ENCODE assay signal across 8 mouse cellular contexts in genomic region chr3:139076059-139076455, GRCm38 (mm10). TPM values are rescaled to one million over a fixed set of nuclear protein-coding genes. Genes with fewer than 3 reads are reported as not detected.
DNase-seq lines count a peak whose midpoint lies in the region; ATAC-seq and TF ChIP-seq lines count a peak whose summit lies in the region.

No protein-coding gene starts in this region.

- H3K27me3 ChIP-seq in liver, adult 2 months (ENCODE audit: control insufficient read depth, insufficient read depth, low read length): no peaks in the 10 kb centered on the region
- no peaks in the 10 kb centered on the region for H3K27me3 ChIP-seq in midbrain, embryonic 16.5 days (ENCODE audit: control insufficient read depth, insufficient read depth, low read depth, low read length)

- H3K79me2 ChIP-seq in liver, adult 2 months (ENCODE audit: control insufficient read depth, insufficient read depth, low read length): no peaks in the 10 kb centered on the region

- peak overlapping the region; percentile 66 for H3K4me3 ChIP-seq in liver, adult 2 months (ENCODE audit: insufficient read depth, low read depth, low read length)
- peak overlapping the region; percentile 96 for H3K4me3 ChIP-seq in midbrain, embryonic 16.5 days (ENCODE audit: low read depth, low read length)

- no peak for TF ChIP-seq CTCF in liver, adult 2 months (IDR thresholded peaks at IDR 0.05; ENCODE audit: low read depth, low read length)

- no peak for TF ChIP-seq POLR2A in liver, adult 2 months (IDR thresholded peaks at IDR 0.05; ENCODE audit: extremely low read depth, insufficient read depth, low read length)

- H3K27ac ChIP-seq in liver, adult 2 months (replicated peaks; ENCODE audit: insufficient read depth, low read depth, low read length): no peak overlapping the region
- peak overlapping the region; percentile 96 for H3K27ac ChIP-seq in midbrain, embryonic 16.5 days (ENCODE audit: low read length)

- peak; percentile 7; the same call in 1 of the 2 replicates for ATAC-seq in midbrain, embryonic 16.5 days

- H3K36me3 ChIP-seq in liver, adult 2 months (ENCODE audit: control insufficient read depth, insufficient read depth, low read length): no peaks in the 10 kb centered on the region
- no peaks in the 10 kb centered on the region for H3K36me3 ChIP-seq in midbrain, embryonic 16.5 days (ENCODE audit: control insufficient read depth, insufficient read depth, low read length)

- intact Hi-C loops in left cerebral cortex, postnatal 36 days (cut with DNase I): loop anchor here (5.0 to 10.0 kb wide), 3 partner anchors 111 to 334 kb away; partner anchors contain the start of gene Tspan5

- H3K9me3 ChIP-seq in midbrain, embryonic 16.5 days (replicated peaks; ENCODE audit: control insufficient read depth, low read length, poor library complexity, severe bottlenecking): no peaks in the 10 kb centered on the region

- H3K4me2 ChIP-seq in midbrain, embryonic 16.5 days (ENCODE audit: low read length): peak overlapping the region; percentile 86

- peaks cover 5% of the 10 kb centered on the region for H3K4me1 ChIP-seq in liver, adult 2 months (ENCODE audit: control insufficient read depth, insufficient read depth, low read length)
- peaks cover 5% of the 10 kb centered on the region for H3K4me1 ChIP-seq in midbrain, embryonic 16.5 days (ENCODE audit: control insufficient read depth, insufficient read depth, low read length)

- DNase-seq in liver, adult 2 months (ENCODE audit: extremely low read depth, low read depth, low spot score): peak; percentile 27
- no peak for DNase-seq in liver
- peak; percentile 6 for DNase-seq in c-Kit-positive CD71-negative TER-119-negative erythroid progenitor cells, embryonic 14.5 days (ENCODE audit: low read depth)
- DNase-seq in induced T-regulatory cell, adult 2 months (ENCODE audit: low read depth): peak; percentile 36
- DNase-seq in thymus, adult 18-20 months: no peak
- no peak for DNase-seq in left cerebral cortex, postnatal 36 days (ENCODE audit: low spot score in 2 of 2)
- DNase-seq in adrenal gland, adult 18-20 months (ENCODE audit: low spot score in 2 of 2): no peak

- no peak overlapping the region for H3K9ac ChIP-seq in liver, adult 2 months (ENCODE audit: low read depth, low read length)
- peak overlapping the region; percentile 90; the same call in 1 of the 2 replicates for H3K9ac ChIP-seq in midbrain, embryonic 16.5 days (ENCODE audit: low read depth, low read length)

- 10% methylated on average over 7 of the region's 7 CpGs for WGBS in liver, adult 2 months
- 14% methylated on average over 7 of the region's 7 CpGs for WGBS in midbrain, embryonic 16.5 days

RNA-seq across cellular contexts. Expression of gene Rap1gds1, which starts 1.1 kb away (rescaled TPM):
- total RNA-seq in liver, adult 2 months (2014; rRNA removed): 13.9 and 16.6 TPM in 2 replicates
- polyA plus RNA-seq in liver, adult 2 months (2012; rRNA removed): 6.7 and 7.7 TPM in 2 replicates
- 70.7 and 82.9 TPM in 2 replicates for polyA plus RNA-seq in midbrain, embryonic 16.5 days (2015; fragmentation: Nextera tagmentation; extraction: Ambion mirVana)
- 100 to 1,000 TPM; 253 to 296 TPM for total RNA-seq in left cerebral cortex, postnatal 36 days (2021)
- total RNA-seq in adrenal gland, adult 18-20 months (2021): 10 to 100 TPM; 46.3 to 52.5 TPM

Comparison
In these comparisons a context has a peak if more than half of its experiments do, and no peak if none do; other contexts are left out.
1. DNase-seq: peak in liver, adult 2 months (single experiment), c-Kit-positive CD71-negative TER-119-negative erythroid progenitor cells, embryonic 14.5 days (single experiment) and induced T-regulatory cell, adult 2 months (single experiment); none in liver (single experiment), thymus, adult 18-20 months (0 of 2), left cerebral cortex, postnatal 36 days (0 of 2) and adrenal gland, adult 18-20 months (0 of 2).
2. RNA of gene Rap1gds1, which starts 1.1 kb away (total RNA-seq): 253 to 296 TPM in left cerebral cortex, postnatal 36 days; 46.3 to 52.5 TPM in adrenal gland, adult 18-20 months and 13.9 to 16.6 TPM in liver, adult 2 months; every median in the first group is over 4 times any median in the second.